Mouse (Mus musculus) left cerebral cortex, adult 9 months (tissue): ENCODE measurements around the gene Tnfrsf14.

Experiments
- DNase-seq, 2 experiments: peaks; one replicate each; pipeline ENCODE4 v3.0.0; 2022; ENCODE audit warnings: low spot score in 2 of 2

Tnfrsf14 gene

GRCm38 (mm10) chr4:154928395-154929087, at the start of gene Tnfrsf14:
Tnfrsf14 (minus strand) TSS chr4:154928563.
- no peak for DNase-seq

GRCm38 (mm10) chr4:154974163-154974611, 45.8 kb upstream of the Tnfrsf14 start:
- no peak for DNase-seq

DNA sequence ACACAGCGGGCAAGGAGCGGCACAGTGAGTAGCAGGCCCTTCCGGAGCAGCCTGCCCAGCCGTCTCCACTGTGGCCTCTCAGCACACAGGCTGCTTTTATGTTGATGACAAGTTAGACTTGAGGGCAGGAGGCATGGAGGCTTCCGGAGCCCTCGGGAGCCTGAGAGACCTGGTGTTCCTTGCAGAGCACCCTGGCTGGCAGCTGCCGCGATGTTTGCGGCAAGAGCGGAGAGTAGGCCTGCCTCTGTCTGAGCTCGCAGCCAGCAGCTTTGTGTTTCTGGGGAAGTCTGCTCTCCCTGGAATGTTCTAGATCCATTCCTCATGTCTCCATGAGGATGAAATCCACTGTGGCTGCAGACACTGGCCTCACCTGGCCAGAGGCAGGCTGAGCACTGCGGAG, 44.2 kb upstream of the Tnfrsf14 start:
- DNase-seq, result no peak

DNA sequence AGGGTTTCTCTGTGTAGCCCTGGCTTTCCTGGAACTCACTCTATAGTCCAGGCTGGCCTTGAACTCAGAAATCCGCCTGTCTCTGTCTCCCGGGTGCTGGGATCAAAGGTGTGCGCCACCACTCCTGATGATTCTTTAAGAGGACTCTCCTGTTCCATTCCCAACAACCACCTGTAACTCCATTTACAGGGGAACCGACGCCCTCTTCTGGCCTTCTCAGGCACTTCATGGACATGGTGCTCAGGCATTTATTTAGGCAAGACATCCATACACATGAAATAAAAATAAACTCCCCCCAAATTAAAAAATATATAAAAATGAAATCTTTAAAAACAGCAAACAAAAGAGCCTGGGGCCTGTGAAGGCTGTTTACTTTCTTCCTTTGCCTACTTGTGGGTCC, 38.8 kb upstream of the Tnfrsf14 start:
- DNase-seq, result peak in 1 of 2 experiments; percentile 74

- DNase-seq, result no peak
Observed at GRCm38 (mm10) chr4:154965856-154966255, 37.5 kb upstream of the Tnfrsf14 start.

- no peak for DNase-seq
Observed at GRCm38 (mm10) chr4:154964581-154965235, 36.3 kb upstream of the Tnfrsf14 start.

DNA sequence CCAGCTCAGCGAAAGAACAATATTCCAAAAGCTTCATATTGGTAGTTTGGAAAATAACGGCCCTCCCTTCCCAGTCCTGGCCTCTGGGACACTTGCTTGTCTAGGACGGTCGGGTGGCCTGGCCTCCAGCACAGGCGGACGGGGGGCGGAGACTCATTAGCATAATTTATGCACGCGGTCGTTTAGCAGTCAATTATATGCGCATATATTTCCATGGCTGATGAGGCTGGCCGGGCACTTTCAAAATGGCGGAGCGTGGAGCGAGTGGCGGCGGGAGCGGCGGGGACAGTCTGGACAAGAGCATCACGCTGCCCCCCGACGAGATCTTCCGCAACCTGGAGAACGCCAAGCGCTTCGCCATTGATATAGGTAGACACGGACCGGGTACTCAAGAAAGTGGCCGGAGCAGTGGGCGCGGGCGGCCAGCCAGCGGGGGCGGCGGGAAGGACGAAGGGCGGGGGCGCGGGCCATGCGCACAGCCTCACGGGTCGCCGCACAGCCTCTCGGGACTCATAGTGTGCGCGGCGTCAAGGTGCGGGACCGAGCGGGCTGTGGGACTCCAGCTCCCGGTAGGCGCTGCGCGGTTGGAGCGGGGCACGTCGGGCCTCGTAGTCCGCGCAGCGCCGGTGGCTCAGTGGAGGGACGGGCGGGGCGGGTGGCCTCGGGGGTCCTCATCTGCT, 35.7 kb upstream of the Tnfrsf14 start, which contains the start of gene Pank4:
Gene Pank4, plus strand, starts transcription at position 223 of the 680 bp plus-strand sequence.
- peak; percentile 76 to 93 for DNase-seq

DNA sequence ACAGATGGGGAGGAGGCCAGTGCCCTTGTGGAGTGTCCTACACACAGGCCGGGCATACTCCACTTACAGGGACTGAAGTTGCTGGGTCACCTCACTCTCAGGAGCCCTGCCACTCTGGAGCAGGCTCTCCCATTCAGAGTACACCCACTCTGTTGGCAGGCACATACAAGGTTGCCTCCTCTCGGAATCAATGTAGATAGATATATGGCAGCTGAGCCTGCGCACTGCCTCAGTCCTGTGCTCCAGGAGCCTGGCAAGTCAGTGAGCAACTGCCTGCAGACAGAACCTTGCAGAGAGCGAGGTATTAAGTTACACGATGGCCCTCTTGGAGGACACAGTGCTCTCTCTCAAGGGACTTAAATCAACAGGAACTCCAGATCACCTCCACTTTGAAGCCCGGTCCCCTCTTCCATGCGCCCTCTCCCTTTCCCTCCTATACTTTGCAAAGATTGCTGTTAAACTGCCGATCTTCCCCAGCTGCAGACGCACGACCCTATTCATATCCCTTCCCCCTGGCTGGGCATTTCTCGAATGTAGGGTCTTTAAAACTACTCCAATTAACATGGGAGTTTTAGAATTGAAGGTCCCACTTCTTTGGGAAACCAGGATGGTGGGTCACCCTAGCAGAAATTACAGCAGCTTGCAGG, 35.0 kb upstream of the Tnfrsf14 start:
- DNase-seq, result peak in 1 of 2 experiments; percentile 57

- no peak for DNase-seq
Observed at GRCm38 (mm10) chr4:154962683-154963082, 34.3 kb upstream of the Tnfrsf14 start.

DNA sequence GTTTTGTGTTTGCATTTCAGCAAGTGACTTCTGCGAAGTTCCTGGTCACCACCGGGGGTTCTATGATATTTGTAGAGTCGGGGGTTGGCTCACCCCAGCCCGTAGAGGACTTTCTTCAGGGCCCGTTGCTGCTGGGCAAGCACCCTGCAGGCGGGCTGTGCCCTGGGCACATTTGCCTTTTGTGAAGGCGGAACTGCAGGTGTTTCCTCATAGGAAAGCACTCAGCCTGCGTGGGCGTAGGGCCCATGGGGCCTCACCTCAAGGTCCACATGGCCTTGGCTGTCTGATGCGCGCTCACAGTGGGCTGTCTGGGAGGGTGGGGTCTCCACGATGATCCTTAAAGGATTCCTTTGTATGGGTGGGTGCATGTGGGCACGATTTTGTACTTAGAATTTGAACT, 33.5 kb upstream of the Tnfrsf14 start:
- DNase-seq, result no peak

- DNase-seq, result no peak
Observed at GRCm38 (mm10) chr4:154961226-154961738, 32.9 kb upstream of the Tnfrsf14 start.

DNA sequence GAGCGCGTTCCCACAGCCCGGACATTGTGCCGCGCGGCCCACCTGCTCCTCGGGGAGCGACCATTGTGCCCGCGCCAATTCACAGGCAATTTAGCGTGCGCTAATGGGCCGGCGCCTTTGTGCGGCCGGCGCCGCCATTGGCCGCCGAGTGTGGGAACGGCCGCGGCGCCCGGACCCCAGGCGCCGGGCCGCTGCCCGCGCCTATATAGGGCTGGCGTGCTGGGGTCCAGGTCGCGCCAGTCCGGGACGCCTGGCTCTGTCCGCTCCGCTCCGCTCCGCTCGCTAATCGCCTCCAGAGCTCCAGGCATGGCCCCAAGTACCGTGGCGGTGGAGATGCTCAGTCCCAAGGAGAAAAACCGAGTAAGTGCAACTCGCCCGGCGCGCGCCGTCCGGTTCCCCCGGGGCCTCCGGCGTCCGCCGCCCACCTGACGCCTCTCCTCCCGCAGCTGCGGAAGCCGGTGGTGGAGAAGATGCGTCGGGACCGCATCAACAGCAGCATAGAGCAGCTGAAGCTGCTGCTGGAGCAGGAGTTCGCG, 32.4 kb upstream of the Tnfrsf14 start, which contains the start of gene Hes5:
Gene Hes5, plus strand, starts transcription at position 234 of the 536 bp plus-strand sequence.
- peak in 1 of 2 experiments; percentile 61 for DNase-seq

DNA sequence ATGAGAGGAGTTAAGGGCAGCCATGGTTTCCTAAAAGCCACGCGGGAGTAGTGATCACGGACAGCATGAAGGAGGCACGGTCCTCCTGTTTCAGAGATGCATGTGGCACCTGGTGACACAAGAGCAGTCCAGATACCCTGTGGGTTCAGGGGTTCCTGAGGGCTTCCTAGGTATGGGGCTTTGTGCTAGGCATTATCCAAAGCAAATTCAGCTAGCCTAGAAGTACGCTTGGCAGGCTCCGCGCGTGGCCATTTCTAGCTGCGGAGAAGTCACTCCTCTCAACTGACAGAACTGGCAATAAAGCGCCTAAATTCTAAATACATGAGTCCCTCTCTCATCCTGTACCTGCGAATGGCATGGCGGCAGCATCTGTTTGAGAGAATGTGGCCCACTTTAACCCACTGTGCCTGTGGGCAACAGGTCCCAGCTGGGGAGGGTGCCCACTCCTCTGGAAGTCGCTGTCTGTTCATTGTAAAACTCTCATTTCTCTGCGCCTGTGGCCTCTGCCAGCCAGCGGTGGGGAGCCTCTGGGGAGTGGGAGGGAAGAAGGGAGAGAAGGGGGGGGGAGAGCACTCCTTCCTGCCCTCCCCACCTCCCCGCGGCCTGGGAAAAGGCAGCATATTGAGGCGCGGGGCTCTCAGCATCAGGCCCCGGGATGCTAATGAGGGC, 31.8 kb upstream of the Tnfrsf14 start:
- DNase-seq, result no peak

DNA sequence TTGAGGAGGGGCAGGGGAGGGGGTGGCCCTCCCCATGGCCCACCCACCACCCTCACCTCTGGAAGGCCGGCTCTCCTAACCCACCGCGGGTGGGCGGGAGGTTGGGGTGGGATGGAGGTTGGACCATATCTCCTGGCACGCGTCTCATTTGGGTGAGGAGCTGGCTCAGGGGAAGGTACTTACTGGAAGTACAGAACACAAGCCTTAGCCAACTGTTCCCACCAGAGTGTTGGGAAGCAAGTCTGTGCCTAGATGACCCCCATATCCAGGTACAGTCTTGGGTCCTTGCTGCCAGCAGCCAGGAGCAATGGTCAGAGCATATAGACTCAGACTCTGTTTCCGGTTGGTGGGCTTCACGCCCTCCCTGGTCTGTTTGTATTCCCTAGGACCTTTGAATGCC, 30.3 kb upstream of the Tnfrsf14 start:
- DNase-seq, result no peak

DNA sequence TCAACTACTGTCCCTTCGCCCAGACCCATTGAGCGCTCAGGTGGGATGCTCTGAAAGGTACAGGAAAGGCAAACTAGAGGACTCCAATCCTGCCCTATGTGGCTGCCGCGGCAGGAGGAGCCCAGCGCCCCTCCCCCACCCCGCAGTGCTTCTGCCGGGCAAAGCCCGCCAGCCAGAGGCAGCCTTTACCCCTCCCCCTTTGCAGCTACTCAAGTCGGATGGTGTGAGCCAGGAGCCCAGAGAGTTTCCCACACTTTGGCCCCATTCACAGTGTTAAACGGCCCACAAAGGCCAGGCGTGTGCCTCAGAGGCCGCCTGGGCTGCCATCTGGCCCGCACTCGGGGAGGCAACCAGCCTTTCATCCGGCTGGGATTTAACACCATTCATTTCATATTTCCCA, 29.8 kb upstream of the Tnfrsf14 start:
- peak in 1 of 2 experiments; percentile 52 for DNase-seq

DNA sequence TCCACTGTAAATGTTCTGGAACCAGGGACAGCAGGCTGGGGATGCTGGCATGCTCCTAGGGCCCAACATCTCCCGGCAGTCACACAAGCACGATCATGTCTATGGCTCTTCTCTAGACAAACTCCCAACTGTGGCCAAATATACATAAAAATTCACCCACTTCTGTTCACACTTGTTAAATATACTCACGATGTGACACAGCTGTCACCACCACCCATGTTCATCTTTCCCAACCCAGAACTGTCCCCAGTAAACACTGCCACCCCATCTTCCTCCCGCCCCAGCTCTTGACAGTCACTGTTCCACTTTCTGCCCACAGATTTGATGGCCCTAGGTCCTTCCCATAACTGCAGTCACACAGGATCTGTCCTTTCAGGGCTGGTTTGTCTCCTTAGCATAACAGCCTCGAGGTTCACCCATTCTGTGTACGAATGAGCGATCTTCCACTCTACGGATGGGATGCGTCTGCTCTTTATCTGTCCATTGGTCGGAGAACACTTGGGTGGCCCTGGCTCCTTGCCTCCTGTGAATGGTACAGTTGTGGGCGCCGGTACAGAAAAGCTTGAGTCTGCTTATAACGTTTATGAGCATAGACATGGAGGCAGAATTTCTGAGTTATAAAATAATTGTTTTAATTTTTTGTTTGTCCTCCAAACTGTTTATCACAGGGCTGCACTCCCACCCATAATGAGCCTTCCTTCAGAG, 29.1 kb upstream of the Tnfrsf14 start:
- DNase-seq, result peak in 1 of 2 experiments; percentile 71

DNA sequence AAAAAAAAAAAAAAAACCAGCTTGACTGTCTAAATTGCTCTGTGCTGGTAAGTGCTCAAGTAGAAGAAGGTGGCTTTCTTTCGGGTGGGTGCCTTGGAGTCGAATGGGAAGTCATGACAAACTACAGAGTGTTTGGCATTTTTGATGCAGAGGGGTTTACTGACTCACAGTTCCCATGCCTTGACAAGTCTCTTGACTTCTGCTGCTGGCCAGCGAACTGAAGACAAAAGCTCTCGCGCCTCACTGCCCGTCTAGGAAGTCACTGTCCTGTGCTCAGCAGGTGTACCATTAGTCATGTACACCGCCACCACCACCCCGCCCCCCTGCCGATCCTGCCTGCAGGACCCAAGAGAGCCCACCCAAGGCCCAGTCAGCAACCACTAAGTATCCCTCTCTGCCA, 28.2 kb upstream of the Tnfrsf14 start:
- no peak for DNase-seq

DNA sequence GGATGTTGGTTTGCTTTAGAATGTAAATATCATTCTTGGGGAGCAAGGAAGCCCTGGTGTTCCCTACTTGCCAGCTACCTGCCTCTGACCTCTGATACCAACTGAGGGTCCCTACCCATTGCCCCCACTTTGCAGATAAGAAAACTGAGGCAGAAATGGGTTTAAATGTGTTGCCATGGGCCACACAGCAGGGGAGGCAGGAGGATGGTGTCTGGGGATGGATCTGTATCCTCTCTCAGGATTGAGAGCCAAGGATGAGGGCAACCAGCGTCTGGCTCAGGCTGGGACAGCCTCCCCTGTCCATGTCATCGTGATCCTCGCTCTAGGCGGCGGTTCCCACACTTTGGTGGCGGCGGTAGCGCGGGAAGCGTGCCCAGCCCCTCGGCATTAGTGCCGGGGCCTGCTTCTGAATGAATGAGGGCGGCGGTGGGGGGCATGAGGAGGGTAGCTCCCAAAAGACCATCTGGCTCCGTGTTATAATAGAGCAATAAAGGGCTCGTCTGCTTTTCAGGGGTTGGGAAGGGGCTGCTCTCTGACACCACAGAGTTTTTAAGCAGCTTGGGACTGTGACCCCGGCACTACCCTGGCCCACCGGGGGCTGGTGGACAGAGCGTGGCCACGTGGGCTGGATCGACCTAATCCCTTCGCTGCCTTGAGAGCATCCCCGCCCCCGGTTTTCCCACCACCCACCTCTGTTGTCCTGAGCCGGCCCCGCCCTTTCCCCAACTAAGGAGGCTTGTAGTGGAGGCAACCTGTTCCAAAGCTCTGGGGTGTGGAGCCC, 24.3 kb upstream of the Tnfrsf14 start:
- no peak for DNase-seq

GRCm38 (mm10) chr4:154949589-154949982, 21.2 kb upstream of the Tnfrsf14 start:
- no peak for DNase-seq
